ENCODE assay signal across 15 mouse cellular contexts in the genomic region with DNA sequence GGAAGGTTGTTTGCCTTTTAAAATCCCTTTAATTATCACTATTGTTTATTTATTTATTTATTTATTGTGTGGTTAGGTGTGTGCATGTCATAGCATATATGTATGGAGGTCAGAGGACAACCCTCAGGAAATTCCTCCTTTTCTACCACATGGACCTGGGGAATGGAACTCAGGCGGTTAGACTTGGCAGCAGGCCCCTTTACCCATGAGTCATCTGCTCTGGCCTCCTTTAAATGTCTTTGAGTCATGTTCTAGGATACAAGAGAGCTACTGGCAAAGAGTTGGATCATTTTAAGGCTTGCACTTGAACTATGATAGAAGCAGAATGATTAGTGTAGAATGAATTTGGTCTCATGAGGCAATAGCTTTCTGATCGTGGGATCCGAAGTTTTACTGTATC. TPM values are rescaled to one million over a fixed set of nuclear protein-coding genes. Genes with fewer than 3 reads are reported as not detected.
DNase-seq lines count a peak whose midpoint lies in the region; ATAC-seq lines count a peak whose summit lies in the region.
"Had no signal": no experiment of that assay in that cellular context is flagged by ENCODE, and none has a peak within 500 bp of the region (broad histone marks: within the 10 kb centered on the region; RNA-seq: fewer than 3 reads in every experiment).

No protein-coding gene starts in this region.

- no peaks in the 10 kb centered on the region for H3K27me3 ChIP-seq in kidney, embryonic 16.5 days (ENCODE audit: insufficient read depth, low read length)
- H3K27me3 ChIP-seq: embryonic facial prominence, embryonic 15.5 days had no signal

- H3K9ac ChIP-seq in kidney, embryonic 16.5 days (replicated peaks; ENCODE audit: low read length), result no peak overlapping the region
- H3K9ac ChIP-seq: embryonic facial prominence, embryonic 15.5 days; forebrain, postnatal 0 days had no signal

- no peak overlapping the region for H3K4me3 ChIP-seq in kidney, embryonic 16.5 days (ENCODE audit: low read length)
- H3K4me3 ChIP-seq: embryonic facial prominence, embryonic 15.5 days had no signal

- H3K27ac ChIP-seq in kidney, embryonic 16.5 days (ENCODE audit: low read length), result no peak overlapping the region
- H3K27ac ChIP-seq: embryonic facial prominence, embryonic 15.5 days; stomach, postnatal 0 days had no signal

- H3K9me3 ChIP-seq in kidney, embryonic 16.5 days (ENCODE audit: low read length), result no peaks in the 10 kb centered on the region
- H3K9me3 ChIP-seq: embryonic facial prominence, embryonic 15.5 days had no signal

- DNase-seq in cerebellum, postnatal 25 days, result peak; percentile 30 to 60
- DNase-seq in cerebellum, postnatal 14 days, result no peak
- DNase-seq in ovary, adult 18-20 months (ENCODE audit: low spot score), result peak; percentile 14
- no peak for DNase-seq in ovary, postnatal 36 days (ENCODE audit: low spot score)
- peak; percentile 36 for DNase-seq in MN1 (ENCODE audit: low spot score)
- peak; percentile 83 to 84 for DNase-seq in adrenal gland, postnatal 36 days
- no peak for DNase-seq in gastrocnemius, adult 18-20 months (ENCODE audit: low spot score)
- DNase-seq: gastrocnemius, postnatal 36 days; kidney, adult 9 months had no signal

- 85% methylated on average over 3 of the region's 3 CpGs for WGBS in kidney, embryonic 16.5 days

- H3K36me3 ChIP-seq in kidney, embryonic 16.5 days (ENCODE audit: insufficient read depth, low read length), result no peaks in the 10 kb centered on the region
- H3K36me3 ChIP-seq: embryonic facial prominence, embryonic 15.5 days had no signal

- no peaks in the 10 kb centered on the region for H3K4me1 ChIP-seq in kidney, embryonic 16.5 days (ENCODE audit: insufficient read depth, low read length)
- H3K4me1 ChIP-seq: embryonic facial prominence, embryonic 15.5 days had no signal

- no peak overlapping the region for H3K4me2 ChIP-seq in kidney, embryonic 16.5 days (replicated peaks; ENCODE audit: low read depth, low read length)
- H3K4me2 ChIP-seq: embryonic facial prominence, embryonic 15.5 days had no signal

- no peak for ATAC-seq in kidney, embryonic 16.5 days (ENCODE audit: low FRiP score, low TSS enrichment)
- ATAC-seq: CD4-positive, CD25-positive, alpha-beta regulatory T cell, adult 4 months; forebrain, postnatal 0 days; hindbrain, embryonic 16.5 days had no signal

RNA-seq across cellular contexts. Expression of a gene that starts 14.3 kb away (rescaled TPM):
- 10 to 100 TPM; 39.2 to 43.0 TPM for total RNA-seq in adrenal gland, postnatal 36 days (2021)
- 24.3 and 25.4 TPM in 2 replicates for polyA plus RNA-seq in kidney, embryonic 16.5 days (2015; fragmentation: Nextera tagmentation; extraction: Ambion mirVana)
- 10 to 100 TPM; 18.4 to 19.9 TPM for total RNA-seq in gastrocnemius, adult 18-20 months (2021)

Comparison
In these comparisons a context has a peak if more than half of its experiments do, and no peak if none do; other contexts are left out.
1. DNase-seq: peak in cerebellum, postnatal 25 days (2 of 2), ovary, adult 18-20 months (single experiment), MN1 (single experiment) and adrenal gland, postnatal 36 days (2 of 2); none in cerebellum, postnatal 14 days (0 of 2), ovary, postnatal 36 days (single experiment) and gastrocnemius, adult 18-20 months (single experiment).